Mouse (Mus musculus) left cerebral cortex, adult 9 months (tissue): ENCODE data around the gene Shroom1.

ENCODE experiments used
- DNase-seq, 2 experiments: peaks; one replicate each; pipeline ENCODE4 v3.0.0; 2022; ENCODE audit warnings: low spot score in 2 of 2

Shroom1 gene

GRCm38 (mm10) chr11:53446183-53446582 lies 10.8 kb upstream of the Shroom1 start:
- no peak for DNase-seq

- no peak for DNase-seq
Observed at GRCm38 (mm10) chr11:53447996-53448395, 9.0 kb upstream of the Shroom1 start.

- DNase-seq: no peak
Observed at GRCm38 (mm10) chr11:53448529-53448928, 8.5 kb upstream of the Shroom1 start.

DNA sequence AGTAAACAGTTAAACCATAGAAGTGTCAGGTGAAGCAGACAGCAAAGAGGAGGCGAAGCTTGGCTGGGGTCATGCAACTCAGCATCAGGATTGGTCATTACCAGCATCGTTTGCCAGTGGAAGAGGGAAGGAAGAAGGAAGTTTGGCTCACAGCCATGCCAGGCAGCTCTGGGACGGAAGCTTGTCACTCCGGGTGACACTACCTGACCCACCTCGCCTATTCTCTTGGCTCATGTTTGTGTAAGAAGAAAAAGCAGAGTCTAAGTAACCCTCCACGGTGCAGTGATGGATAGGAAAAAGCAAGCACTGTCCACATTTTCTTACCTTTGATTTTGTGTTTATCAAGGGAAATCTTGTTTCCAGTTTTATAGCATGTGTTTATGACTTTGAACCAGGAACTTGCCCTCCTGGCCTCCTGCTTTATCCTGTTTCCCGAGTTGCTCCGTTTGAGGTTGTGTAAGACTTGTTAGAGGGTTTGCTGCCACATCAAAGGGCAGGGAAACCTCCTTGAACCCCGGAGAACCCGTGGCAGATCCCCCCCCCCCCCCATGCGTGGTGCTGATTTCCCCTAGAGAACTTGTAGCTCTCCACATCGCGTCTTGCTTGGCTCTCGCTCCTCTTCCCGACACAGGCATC lies 6.8 kb upstream of the Shroom1 start:
- DNase-seq: no peak

DNA sequence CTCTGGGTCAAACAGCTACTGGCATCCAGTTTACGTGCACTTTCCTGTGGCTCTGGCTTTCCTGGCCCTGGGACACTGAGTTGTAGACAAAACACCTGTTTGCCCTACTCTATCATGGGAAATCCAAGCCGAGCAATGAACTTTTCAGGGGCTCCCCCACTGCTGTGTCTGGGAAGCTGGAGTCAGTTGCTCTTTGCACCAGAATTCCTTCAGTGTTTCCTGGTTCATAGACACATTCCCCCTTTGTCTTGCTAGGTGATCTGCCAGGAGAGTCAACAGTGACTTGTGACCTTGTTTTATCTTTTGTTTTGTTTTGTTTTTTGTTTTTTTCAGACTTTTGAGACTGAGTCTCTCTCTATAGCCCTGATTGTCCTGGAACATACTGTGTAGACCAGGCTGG lies 5.6 kb upstream of the Shroom1 start:
- DNase-seq: no peak

DNA sequence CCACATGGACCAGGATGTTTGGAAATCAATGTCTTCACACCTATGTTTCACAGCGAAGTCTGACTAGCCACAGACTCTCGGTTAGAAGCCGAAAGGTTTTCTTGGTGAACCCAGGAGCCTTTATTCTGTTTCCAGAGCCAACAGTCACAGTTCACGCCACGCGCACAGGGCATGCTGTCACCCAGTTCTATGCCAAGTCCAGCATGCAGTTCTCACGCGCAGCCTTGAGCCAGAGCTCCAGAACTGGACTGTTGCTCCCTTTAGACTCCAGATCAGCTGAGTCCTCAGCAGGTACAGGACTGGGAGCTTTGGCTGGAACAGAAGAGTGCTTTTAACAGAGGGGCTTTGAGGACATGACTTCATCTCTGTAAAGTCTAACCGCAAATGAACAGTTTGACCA lies 4.6 kb upstream of the Shroom1 start:
- no peak for DNase-seq

GRCm38 (mm10) chr11:53453031-53453430 lies 4.0 kb upstream of the Shroom1 start:
- DNase-seq: no peak

DNA sequence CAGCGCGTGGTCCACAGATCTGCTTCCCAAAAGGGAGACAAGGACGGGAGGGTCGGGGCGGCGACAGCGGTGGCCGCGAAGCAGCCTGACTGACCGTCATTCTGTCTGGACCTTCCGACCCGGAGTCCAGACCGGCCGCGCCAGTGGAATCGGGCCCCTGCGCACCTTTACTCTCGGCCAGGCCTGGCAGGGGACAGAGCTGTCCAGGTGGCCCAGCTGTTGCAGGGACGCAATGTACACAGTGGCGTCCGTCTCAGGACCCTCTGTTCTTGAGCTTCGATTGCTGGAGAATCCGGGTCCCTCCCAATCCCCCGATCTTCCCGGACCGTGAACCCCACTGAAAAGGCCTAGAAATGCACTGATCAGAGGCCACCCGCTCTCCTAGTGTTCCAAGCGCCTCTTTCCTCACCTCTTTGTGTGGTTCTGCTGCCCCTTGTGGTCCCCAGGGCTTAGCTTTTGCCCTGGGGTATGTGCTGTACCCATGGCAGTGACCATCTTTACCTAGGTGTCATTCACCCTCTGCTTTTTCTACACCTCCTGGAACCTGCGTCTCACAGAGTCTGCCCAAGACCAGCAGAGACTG lies 458 bp downstream of the Shroom1 start:
- DNase-seq: no peak

- DNase-seq: no peak
Observed at GRCm38 (mm10) chr11:53458996-53459395, 2.0 kb downstream of the Shroom1 start.

GRCm38 (mm10) chr11:53460192-53460591 lies 3.2 kb downstream of the Shroom1 start:
- DNase-seq: no peak

DNA sequence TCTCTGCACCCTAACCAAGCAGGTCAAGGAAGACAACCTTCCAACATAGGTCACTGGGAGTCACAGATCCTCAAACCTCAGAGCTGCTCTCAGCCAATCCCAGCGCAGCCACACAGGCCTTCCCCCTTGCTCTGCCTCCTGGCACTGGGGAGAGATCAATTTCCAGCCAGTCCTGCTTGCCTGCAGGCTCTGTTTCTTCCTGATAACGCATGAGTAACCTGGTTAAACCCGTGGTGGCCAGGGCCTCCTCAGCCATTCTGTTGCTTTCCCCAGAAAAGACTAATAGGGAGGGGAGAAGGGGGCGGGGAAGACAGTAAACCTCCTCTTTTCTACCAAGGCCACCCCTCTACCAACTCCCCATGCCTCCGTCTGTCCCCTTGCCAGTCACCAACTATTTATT lies 4.7 kb downstream of the Shroom1 start:
- DNase-seq: no peak

GRCm38 (mm10) chr11:53463551-53464424 lies 6.8 kb downstream of the Shroom1 start:
- peak; percentile 60 to 74 for DNase-seq

DNA sequence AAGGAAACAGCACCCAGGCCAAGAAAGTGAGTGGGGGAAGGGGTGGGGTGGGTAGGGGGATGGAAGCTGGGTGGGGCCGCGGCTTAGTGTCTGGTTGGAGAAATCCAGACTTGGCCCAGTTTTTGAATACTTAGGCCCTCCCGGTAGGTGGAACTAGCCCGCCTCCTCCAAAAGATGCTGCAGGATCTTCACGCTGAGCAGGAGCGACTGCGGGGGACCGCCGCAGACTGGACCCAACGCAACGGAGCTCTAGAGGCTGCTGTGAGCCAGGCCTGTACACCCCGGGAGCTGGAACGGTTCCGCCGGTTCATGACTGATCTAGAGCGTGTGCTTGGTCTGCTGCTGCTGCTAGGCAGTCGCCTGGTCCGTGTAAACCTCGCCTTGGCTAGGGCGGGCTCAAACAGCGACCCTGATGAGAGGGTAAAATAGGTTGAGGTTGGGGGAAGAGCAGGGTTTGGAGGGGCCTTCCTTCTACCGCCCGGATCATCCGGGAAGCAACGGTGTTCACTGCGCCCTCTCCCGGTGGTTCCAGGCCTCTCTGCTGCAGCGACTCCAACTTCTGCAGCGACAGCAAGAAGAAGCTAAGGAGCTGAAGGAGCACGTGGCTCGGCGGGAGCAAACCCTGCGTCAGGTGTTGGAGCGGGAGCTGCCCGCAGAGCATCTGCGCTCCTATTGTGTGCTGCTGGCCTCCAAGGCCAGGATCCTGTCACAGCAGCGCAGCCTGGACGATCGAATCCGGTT lies 9.4 kb downstream of the Shroom1 start:
- peak in 1 of 2 experiments; percentile 88 for DNase-seq

DNA sequence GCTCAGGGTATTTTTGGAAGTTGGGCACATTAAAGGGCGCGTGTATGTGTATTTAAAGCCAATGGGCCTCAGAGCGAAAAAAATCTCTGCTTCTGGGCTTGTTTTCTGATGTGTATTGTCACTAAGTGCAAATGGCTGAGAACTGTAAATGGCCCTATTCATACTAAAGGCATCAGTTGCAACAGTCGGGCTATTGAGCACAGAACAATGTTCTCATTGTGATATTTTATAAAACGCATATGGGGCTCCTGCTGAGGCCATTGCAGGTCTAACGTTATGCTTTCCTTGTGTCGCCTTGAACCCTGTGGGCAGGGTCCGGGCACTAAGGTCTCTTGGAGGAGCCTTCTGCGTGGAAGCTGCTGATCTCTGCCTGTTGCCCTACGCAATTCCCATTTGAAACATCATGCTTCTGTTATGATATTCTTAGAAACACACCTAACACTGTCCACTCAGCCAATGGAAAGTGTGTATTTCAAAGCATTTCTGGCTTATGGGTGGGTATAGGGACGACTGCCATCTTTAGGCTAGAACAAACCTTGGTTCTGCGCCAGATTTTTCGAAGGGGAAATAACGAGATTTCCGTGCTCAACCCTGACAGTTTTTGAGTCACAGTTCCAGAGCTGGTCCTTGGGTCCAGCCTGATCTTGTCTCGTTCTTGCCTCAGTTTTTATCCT lies 12.4 kb downstream of the Shroom1 start:
- DNase-seq: no peak

- peak; percentile 83 to 96 for DNase-seq
Observed at GRCm38 (mm10) chr11:53469968-53470695, 13.1 kb downstream of the Shroom1 start, which contains the start of gene Gm9837. Gm9837 (minus strand) TSS chr11:53470479.

DNA sequence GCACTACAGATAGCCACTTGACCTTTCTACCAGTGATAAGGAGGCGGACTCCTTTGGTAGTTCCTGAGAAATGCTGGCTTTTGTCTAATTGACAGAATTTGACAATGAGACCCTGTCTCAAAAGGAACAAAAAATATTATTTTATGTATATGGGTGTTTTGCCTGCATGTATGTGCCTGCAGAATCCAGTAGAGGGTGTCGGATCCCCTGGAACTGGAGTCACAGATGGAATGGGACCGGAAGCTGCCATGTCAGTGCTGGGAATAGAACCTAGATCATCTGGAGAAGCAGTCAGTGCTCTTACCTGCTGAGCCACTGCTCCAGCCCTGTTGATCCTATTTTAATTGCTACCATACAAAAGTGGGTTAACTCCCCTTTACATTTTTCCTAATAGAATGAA lies 15.7 kb downstream of the Shroom1 start:
- no peak for DNase-seq

- DNase-seq: no peak
Observed at GRCm38 (mm10) chr11:53475620-53476019, 18.6 kb downstream of the Shroom1 start.

DNA sequence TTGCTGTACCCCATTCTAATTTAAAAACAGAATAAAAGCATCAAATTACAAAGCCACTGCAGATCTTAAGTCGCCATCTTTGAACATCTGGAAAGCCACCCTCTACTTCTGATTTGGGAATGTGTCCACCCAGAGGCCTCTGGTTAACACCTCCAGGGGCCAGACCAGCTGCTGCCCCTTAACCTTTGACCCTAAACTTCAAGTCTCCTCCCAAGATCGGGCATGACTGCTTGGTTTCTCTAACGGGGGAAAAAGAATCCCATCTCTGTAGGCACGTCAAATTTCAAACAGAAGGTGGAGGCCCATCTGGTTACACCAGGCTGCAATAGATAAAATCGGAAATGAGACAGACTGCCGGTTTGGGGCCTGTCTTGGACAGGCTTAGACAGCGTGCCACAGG lies 20.8 kb downstream of the Shroom1 start:
- DNase-seq: no peak

- no peak for DNase-seq
Observed at GRCm38 (mm10) chr11:53478383-53479170, 21.6 kb downstream of the Shroom1 start.

DNA sequence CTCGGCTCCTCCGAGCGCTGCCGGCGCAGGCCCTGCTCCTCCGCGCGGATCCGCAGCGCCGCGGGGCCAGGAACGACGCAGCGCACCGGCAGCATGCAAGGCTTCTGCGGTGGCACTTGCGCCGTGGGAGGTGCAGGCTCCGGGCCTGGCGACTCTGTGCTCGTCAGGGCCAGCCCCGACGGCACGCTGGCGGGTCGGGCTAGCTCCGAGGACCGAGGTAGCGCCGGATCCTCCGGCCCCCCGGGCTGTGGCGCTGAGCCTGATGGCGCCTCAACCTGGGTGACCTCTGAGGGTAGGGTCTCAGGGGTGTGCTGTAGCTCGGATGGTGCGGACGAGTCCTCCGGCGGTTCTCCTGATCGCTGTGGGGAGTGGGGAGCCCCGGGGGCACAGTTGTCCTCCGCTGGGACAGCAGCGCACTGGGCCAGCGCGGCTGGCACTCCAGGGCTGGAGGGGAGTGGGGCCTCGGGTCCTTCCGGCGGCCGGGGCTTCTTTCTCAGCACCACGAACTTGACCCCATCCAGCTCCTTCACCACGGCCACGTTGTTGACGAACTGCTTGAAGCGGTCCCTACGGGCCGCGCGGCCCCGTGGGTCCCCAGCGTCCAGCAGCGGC lies 22.3 kb downstream of the Shroom1 start:
- no peak for DNase-seq
